Mouse (Mus musculus): ENCODE data around the gene Vps18. TPM values are rescaled to one million over a fixed set of nuclear protein-coding genes. Genes with fewer than 3 reads are reported as not detected.

The Vps18 gene
- polyA plus RNA-seq, 1 experiment from 2014 or later: 28.2 TPM

GRCm38 (mm10) chr2:119254976-119255375, 33.6 kb upstream of the Vps18 start:
- Histone ChIP-seq H3K9ac (ENCODE audit: low read depth, low read length) (no peak overlapping the region), H3K9me3 (ENCODE audit: control insufficient read depth, low read length) (no peaks in the 10 kb centered on the region), H3K27ac (ENCODE audit: low read depth, low read length) (no peak overlapping the region), H3K4me2 (ENCODE audit: low read length) (no peak overlapping the region), H3K27me3 (replicated peaks; ENCODE audit: control insufficient read depth, insufficient read depth, low read length) (peaks cover 4% of the 10 kb centered on the region), H3K4me3 (ENCODE audit: low read length) (no peak overlapping the region), H3K36me3 (ENCODE audit: control insufficient read depth, insufficient read depth, low read length) (no peaks in the 10 kb centered on the region), H3K4me1 (ENCODE audit: control insufficient read depth, insufficient read depth, low read depth, low read length) (no peaks in the 10 kb centered on the region)
- 10% methylated on average over 7 of the region's 7 CpGs for WGBS
- ATAC-seq: no peak

DNA sequence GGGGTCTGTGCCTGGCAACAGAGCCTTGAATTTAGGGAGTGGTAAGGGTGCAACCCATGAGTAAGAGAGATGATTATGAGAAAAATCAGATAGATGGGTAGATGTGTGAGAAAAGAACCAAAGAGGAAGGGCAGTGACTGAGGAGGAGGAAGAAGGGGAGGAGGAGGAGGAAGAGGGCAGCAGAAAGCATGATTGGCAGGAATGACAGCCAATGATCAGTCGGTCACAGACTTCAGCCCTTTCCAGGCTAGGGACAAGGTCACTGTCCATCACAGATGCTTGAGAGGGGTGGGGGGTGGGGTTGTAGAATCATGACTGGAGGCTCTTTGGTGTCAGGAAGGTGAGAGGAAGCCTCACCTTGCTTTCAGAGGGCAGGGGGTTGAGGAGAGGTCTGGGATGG, 28.0 kb upstream of the Vps18 start:
- 94% methylated on average over 1 of the region's 1 CpGs for WGBS
- no peak overlapping the region for H3K4me2 ChIP-seq (ENCODE audit: low read length)
- no peak overlapping the region for H3K4me3 ChIP-seq (ENCODE audit: low read length)
- H3K4me1 ChIP-seq (ENCODE audit: control insufficient read depth, insufficient read depth, low read depth, low read length): peaks cover 5% of the 10 kb centered on the region
- no peaks in the 10 kb centered on the region for H3K36me3 ChIP-seq (ENCODE audit: control insufficient read depth, insufficient read depth, low read length)
- H3K27me3 ChIP-seq (replicated peaks; ENCODE audit: control insufficient read depth, insufficient read depth, low read length): no peaks in the 10 kb centered on the region
- no peak for ATAC-seq
- H3K9me3 ChIP-seq (ENCODE audit: control insufficient read depth, low read length): no peaks in the 10 kb centered on the region
- H3K9ac ChIP-seq (ENCODE audit: low read depth, low read length): no peak overlapping the region
- no peak overlapping the region for H3K27ac ChIP-seq (ENCODE audit: low read depth, low read length)

- Histone ChIP-seq H3K4me3 (ENCODE audit: low read length) (no peak overlapping the region), H3K4me2 (ENCODE audit: low read length) (no peak overlapping the region), H3K9ac (ENCODE audit: low read depth, low read length) (no peak overlapping the region), H3K4me1 (ENCODE audit: control insufficient read depth, insufficient read depth, low read depth, low read length) (peaks cover 5% of the 10 kb centered on the region), H3K27ac (ENCODE audit: low read depth, low read length) (no peak overlapping the region), H3K36me3 (ENCODE audit: control insufficient read depth, insufficient read depth, low read length) (no peaks in the 10 kb centered on the region), H3K27me3 (replicated peaks; ENCODE audit: control insufficient read depth, insufficient read depth, low read length) (no peaks in the 10 kb centered on the region), H3K9me3 (ENCODE audit: control insufficient read depth, low read length) (no peaks in the 10 kb centered on the region)
- ATAC-seq: peak; percentile 40; the same call in 1 of the 2 replicates
- WGBS: 30% methylated on average over 2 of the region's 2 CpGs
Observed at GRCm38 (mm10) chr2:119261326-119261725, 27.2 kb upstream of the Vps18 start.

- Histone ChIP-seq H3K4me3 (ENCODE audit: low read length) (no peak overlapping the region), H3K36me3 (ENCODE audit: control insufficient read depth, insufficient read depth, low read length) (no peaks in the 10 kb centered on the region), H3K9ac (ENCODE audit: low read depth, low read length) (no peak overlapping the region), H3K4me2 (ENCODE audit: low read length) (no peak overlapping the region; the same call in 1 of the 2 replicates), H3K27me3 (replicated peaks; ENCODE audit: control insufficient read depth, insufficient read depth, low read length) (no peaks in the 10 kb centered on the region), H3K9me3 (ENCODE audit: control insufficient read depth, low read length) (no peaks in the 10 kb centered on the region), H3K27ac (ENCODE audit: low read depth, low read length) (no peak overlapping the region), H3K4me1 (ENCODE audit: control insufficient read depth, insufficient read depth, low read depth, low read length) (peaks cover 5% of the 10 kb centered on the region)
- 36% methylated on average over 8 of the region's 8 CpGs for WGBS
- peak; percentile 69 for ATAC-seq
Observed at GRCm38 (mm10) chr2:119262978-119263377, 25.6 kb upstream of the Vps18 start.

- 80% methylated on average over 5 of the region's 5 CpGs for WGBS
- Histone ChIP-seq H3K36me3 (ENCODE audit: control insufficient read depth, insufficient read depth, low read length) (no peaks in the 10 kb centered on the region), H3K4me2 (ENCODE audit: low read length) (no peak overlapping the region), H3K4me1 (ENCODE audit: control insufficient read depth, insufficient read depth, low read depth, low read length) (peaks cover 7% of the 10 kb centered on the region), H3K9me3 (ENCODE audit: control insufficient read depth, low read length) (no peaks in the 10 kb centered on the region), H3K4me3 (ENCODE audit: low read length) (no peak overlapping the region), H3K27me3 (replicated peaks; ENCODE audit: control insufficient read depth, insufficient read depth, low read length) (no peaks in the 10 kb centered on the region), H3K27ac (ENCODE audit: low read depth, low read length) (no peak overlapping the region), H3K9ac (ENCODE audit: low read depth, low read length) (no peak overlapping the region)
- no peak for ATAC-seq
Observed at GRCm38 (mm10) chr2:119263813-119264212, 24.7 kb upstream of the Vps18 start.

DNA sequence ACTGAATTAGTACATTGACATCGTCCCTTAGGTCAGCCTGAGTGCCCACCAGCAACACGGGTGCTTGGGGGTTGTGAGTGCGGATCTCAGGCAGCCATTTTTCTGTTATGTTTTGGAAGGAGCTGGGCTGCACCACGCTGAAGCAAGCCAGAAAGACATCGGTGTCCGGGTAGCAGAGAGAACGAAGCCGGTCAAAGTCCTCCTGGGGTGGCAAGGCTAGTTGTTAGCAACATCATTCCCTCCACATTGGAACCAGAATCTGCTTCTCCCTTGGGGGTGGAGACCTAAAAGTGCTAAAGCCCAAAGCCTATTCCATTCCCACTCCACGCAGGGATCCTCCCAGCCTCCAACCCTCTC, 18.3 kb upstream of the Vps18 start:
- Histone ChIP-seq H3K4me2 (ENCODE audit: low read length) (peak overlapping the region; percentile 76), H3K9me3 (ENCODE audit: control insufficient read depth, low read length) (no peaks in the 10 kb centered on the region), H3K4me1 (ENCODE audit: control insufficient read depth, insufficient read depth, low read depth, low read length) (peaks cover 9% of the 10 kb centered on the region), H3K36me3 (ENCODE audit: control insufficient read depth, insufficient read depth, low read length) (no peaks in the 10 kb centered on the region), H3K9ac (ENCODE audit: low read depth, low read length) (peak overlapping the region; percentile 90), H3K27ac (ENCODE audit: low read depth, low read length) (peak overlapping the region; percentile 83; the same call in 1 of the 2 replicates), H3K27me3 (replicated peaks; ENCODE audit: control insufficient read depth, insufficient read depth, low read length) (no peaks in the 10 kb centered on the region), H3K4me3 (ENCODE audit: low read length) (peak overlapping the region; percentile 74)
- no peak for ATAC-seq
- 54% methylated on average over 9 of the region's 9 CpGs for WGBS

DNA sequence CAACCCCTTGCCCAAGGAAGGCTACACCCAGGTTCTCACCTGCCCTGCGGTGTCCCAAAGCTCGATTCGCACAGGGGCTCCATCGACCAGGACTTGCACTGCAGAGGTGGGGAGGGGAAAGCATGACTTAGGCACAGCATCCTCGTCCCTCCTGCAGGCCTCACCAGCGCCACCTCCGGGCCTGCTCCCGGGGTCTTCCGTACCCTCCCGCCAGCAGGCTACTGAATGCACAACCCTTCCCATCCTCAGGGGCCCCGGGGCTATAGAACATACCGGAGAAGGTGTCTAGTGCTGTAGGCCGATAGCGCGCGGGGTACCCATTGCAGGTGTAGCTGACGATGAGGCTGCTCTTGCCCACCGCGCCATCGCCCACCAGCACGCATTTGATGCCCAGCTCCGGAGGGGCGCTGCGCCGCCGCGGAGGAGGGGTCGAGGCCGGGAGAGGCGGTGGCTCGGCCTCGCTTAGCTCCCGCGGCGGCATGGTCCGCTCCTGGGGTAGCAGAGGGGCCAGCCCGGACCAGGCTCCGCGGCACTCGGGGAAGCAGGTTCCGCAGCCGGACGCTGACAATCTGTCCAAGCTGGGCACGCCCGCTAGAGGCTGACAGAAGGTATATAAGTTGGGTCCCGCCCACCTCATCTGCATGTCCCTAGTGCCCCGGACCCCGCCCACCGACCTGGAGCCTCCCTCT, 17.8 kb upstream of the Vps18 start, which contains the start of gene Rhov:
Gene Rhov (minus strand): TSS at position 630 of the 689 bp plus-strand sequence.
- peaks cover 9% of the 10 kb centered on the region for H3K4me1 ChIP-seq (ENCODE audit: control insufficient read depth, insufficient read depth, low read depth, low read length)
- H3K9ac ChIP-seq (ENCODE audit: low read depth, low read length): peak within 1 kb of the TSS; percentile 90
- peak; percentile 92 for ATAC-seq
- under 1% methylated on average over 49 of the region's 49 CpGs for WGBS
- H3K27me3 ChIP-seq (replicated peaks; ENCODE audit: control insufficient read depth, insufficient read depth, low read length): no peaks in the 10 kb centered on the region
- no peaks in the 10 kb centered on the region for H3K36me3 ChIP-seq (ENCODE audit: control insufficient read depth, insufficient read depth, low read length)
- peak within 1 kb of the TSS; percentile 74 for H3K4me3 ChIP-seq (ENCODE audit: low read length)
- H3K4me2 ChIP-seq (ENCODE audit: low read length): peak within 1 kb of the TSS; percentile 76
- H3K9me3 ChIP-seq (ENCODE audit: control insufficient read depth, low read length): no peaks in the 10 kb centered on the region
- peak within 1 kb of the TSS; percentile 83 for H3K27ac ChIP-seq (ENCODE audit: low read depth, low read length)

- Histone ChIP-seq H3K27ac (ENCODE audit: low read depth, low read length) (no peak overlapping the region), H3K4me2 (ENCODE audit: low read length) (no peak overlapping the region), H3K9me3 (ENCODE audit: control insufficient read depth, low read length) (no peaks in the 10 kb centered on the region), H3K4me3 (ENCODE audit: low read length) (no peak overlapping the region), H3K9ac (ENCODE audit: low read depth, low read length) (no peak overlapping the region), H3K36me3 (ENCODE audit: control insufficient read depth, insufficient read depth, low read length) (no peaks in the 10 kb centered on the region), H3K27me3 (replicated peaks; ENCODE audit: control insufficient read depth, insufficient read depth, low read length) (no peaks in the 10 kb centered on the region), H3K4me1 (ENCODE audit: control insufficient read depth, insufficient read depth, low read depth, low read length) (peaks cover 4% of the 10 kb centered on the region)
- WGBS: 93% methylated on average over 1 of the region's 1 CpGs
- no peak for ATAC-seq
Observed at GRCm38 (mm10) chr2:119274126-119274525, 14.4 kb upstream of the Vps18 start.

DNA sequence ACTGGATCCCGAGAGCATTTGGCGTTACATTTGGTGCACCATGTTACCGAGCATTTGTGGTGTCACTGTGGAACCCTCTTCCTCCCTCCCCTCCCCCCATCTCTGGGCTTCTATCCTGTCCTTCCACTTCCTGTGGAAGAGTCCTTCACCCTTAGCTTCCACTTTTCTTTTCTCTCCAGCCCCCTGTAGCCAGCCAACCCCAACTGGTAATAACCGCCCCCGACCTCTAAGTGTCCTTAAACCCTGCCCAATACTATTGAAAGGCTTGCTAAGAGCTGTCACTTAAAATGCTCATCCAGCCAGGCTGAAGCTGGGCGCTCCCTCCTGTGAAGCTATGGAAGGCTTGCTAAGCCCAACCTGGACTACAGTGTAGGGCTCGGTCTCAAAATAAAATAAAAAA, 11.6 kb upstream of the Vps18 start:
- no peak for ATAC-seq

More for the DNA sequence above, 11.6 kb upstream of the Vps18 start:
- H3K4me2 ChIP-seq (ENCODE audit: low read length): no peak overlapping the region
- 79% methylated on average over 7 of the region's 7 CpGs for WGBS
- H3K36me3 ChIP-seq (ENCODE audit: control insufficient read depth, insufficient read depth, low read length): no peaks in the 10 kb centered on the region
- no peak overlapping the region for H3K9ac ChIP-seq (ENCODE audit: low read depth, low read length)
- no peak overlapping the region for H3K27ac ChIP-seq (ENCODE audit: low read depth, low read length)
- no peaks in the 10 kb centered on the region for H3K27me3 ChIP-seq (replicated peaks; ENCODE audit: control insufficient read depth, insufficient read depth, low read length)
- no peaks in the 10 kb centered on the region for H3K4me1 ChIP-seq (ENCODE audit: control insufficient read depth, insufficient read depth, low read depth, low read length)
- H3K9me3 ChIP-seq (ENCODE audit: control insufficient read depth, low read length): no peaks in the 10 kb centered on the region
- H3K4me3 ChIP-seq (ENCODE audit: low read length): no peak overlapping the region
